Mouse (Mus musculus) erythroblast, adult 5-6 weeks (primary cell): ENCODE results near the gene Stard13. TPM values are rescaled to one million over a fixed set of nuclear protein-coding genes. Genes with fewer than 3 reads are reported as not detected.

ENCODE experiments used
- ATAC-seq: replicated peaks from 2 replicates; pipeline ENCODE4 v1.8.0; 2016; ENCODE audit warnings: moderate number of reproducible peaks, mild to moderate bottlenecking, moderate TSS enrichment, inconsistent platforms; ENCODE audit not compliant: poor library complexity, low FRiP score, severe bottlenecking
- total RNA-seq, 2 experiments: library from RNA; stranded (forward) in 1 of 2; stranded (reverse) in 1 of 2; fragments of 150-400 nt in 1 of 2; fragments of 200-764, 138-1000 nt in 1 of 2; gene quantifications; 2 replicates each; pipeline versions ENCODE4 v1.2.3 to v1.2.4; 2015 to 2017; ENCODE audit warnings: low replicate concordance in 2 of 2

Stard13 gene
- total RNA-seq, 2 experiments from 2014 or later, result not detected

GRCm38 (mm10) chr5:151111080-151111871, 122.4 kb downstream of the Stard13 start:
- no peak for ATAC-seq

- ATAC-seq, result no peak
Measured at GRCm38 (mm10) chr5:151110461-151110908, 123.2 kb downstream of the Stard13 start.

GRCm38 (mm10) chr5:151109822-151110221, 123.8 kb downstream of the Stard13 start:
- no peak for ATAC-seq

GRCm38 (mm10) chr5:151108955-151109354, 124.7 kb downstream of the Stard13 start:
- no peak for ATAC-seq

DNA sequence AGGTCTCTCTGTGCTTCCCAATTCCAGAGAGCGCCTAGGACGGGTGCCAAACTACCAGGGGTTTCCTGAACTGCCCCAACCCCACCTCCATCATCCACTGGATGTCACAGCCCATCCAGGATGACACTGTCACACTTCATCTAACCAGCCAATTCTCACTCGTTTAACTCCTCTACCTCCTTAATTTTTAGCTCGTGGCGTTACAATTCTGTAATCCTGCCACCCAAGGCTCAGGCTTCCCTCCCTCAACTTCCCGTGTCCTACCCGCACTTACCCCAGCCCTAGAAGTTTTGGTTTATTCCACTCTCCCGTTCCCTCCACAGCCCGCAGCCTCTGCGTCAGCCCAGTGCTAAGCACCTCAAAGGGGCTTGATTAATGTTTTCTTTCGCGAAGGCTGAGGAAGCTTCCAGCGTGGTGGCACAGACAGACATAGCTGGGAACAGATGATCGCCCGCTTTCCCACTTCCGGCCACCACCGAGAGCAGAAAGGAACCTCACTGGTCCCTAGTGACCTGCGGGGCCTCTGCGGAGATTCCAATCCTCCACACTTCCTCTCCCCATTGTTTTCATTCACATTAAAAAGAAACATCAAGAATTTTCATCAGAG, 125.2 kb downstream of the Stard13 start:
- no peak for ATAC-seq

- ATAC-seq, result no peak
Measured at GRCm38 (mm10) chr5:151106841-151107240, 126.8 kb downstream of the Stard13 start.

GRCm38 (mm10) chr5:151105054-151105971, 128.3 kb downstream of the Stard13 start:
- ATAC-seq, result no peak

DNA sequence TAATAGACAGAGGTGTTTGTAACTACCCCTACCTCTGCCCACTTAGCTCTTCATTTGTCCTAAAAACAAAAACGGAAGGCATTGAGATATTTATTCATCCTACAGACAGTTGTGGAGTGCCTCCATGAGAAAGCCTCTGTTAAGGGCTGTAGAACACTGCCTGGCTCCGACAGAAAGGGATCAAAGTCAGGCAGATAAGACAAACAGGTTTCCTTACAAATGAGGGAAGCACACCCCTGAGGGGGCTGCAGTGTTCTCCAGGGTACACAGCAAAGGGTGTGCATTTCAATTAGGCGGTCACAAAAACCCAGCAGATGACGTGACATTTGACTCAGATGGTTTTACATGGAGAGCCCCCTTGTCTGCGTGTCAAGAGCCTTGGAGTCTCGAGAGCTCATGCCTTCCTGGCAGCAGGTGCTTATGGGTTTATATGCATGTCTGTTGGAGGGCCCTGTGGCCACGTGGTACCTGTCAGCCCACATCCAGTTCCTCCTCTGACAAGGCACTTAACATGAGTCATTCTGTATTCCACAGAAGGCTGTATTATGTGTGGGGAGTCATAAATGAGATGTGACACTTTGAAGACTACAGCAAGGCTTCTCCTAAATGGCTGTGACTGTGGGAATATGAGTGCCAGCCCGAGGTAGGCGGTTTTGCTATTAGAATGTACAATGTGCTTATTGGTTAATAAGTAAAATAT, 129.1 kb downstream of the Stard13 start:
- no peak for ATAC-seq

DNA sequence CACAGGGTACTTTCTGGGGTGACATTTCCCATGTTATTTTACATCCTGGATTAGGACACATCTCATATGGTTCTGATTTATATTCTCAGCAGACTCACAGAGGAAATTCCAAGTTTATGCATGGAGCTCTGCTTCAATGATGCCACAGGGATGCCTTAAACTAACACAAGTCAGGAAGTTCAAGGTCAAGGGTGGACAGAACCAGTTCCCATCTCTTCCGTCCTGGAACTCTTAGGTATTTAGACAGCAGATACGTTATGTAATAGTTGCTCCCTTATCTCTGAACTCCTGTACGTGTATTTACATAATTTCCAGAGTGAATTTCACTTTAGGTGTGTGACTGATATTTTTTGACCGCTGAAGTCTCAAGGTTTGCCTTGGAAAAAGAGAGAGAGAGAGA, 130.4 kb downstream of the Stard13 start:
- ATAC-seq, result no peak

DNA sequence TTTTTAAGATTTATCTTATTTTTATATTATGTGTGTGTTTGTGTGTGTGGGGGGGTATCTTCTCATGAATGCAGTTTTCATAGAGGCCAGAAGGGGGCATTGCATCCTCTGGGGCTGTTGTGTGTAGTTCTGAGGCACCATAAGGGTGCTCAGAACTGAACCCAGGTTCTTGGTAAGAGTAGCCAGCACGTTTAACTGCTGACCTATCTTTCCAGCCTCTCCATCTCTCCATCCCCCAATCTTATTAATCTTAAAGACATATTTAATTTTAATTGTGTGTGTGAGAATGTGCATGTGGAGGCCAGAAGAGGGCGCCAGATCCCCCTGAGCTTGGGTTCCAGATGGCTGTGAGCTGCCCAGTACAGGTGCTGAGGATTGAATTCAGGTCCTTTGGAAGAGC, 131.4 kb downstream of the Stard13 start:
- no peak for ATAC-seq

GRCm38 (mm10) chr5:151096012-151096411, 137.6 kb downstream of the Stard13 start:
- no peak for ATAC-seq

DNA sequence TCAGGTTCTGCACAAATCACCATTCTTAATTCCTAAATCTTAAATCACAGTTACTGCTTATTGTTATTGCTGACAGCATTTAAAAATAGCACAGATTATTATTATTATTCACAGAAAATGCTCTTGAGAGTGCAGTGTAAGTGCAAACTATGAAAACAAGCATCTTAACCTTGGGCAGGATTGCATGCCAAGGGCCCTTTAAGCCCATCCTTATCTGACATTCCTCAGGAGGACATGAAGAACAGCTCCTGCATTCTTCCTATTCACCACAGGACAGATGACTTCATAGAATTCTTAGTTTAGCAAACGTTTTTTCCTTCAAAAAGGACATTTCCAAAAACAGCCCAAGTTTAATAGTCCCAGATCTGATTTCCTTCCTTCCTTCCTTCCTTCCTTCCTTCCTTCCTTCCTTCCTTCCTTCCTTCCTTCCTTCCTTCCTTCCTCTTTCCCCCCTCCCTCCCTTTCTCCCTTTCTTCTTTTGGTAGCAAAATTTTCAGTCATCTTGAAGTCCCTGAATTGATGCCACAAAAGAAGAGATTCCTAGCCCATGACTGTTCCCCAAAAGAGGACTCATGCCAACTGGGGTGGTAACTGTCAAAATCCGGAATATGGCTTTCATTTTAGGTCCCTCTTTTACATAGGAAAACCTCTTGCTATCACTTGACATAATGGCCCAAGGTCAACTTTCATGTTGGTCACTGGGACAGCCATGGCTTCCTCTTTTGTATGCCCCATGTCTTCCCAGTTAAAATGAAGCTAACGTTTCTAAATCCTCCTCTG, 140.6 kb downstream of the Stard13 start:
- no peak for ATAC-seq

DNA sequence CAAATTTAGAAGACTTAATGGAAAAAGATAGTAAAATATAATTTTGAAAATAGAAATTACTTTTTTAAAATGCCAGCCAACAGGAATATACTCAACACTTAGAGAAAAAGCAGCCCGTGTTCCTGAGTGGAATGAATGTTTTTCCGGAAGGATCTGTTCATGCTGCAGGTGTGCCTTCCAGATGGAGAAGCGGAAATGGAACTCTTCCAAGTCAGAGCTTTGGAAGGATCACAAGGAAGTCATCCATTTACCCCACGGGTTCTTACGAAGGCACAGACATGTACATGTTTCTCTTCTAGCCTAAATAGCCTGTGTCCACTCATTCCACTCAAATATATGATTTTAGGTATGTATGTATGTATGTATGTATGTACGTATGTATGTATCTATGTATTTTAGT, 142.6 kb downstream of the Stard13 start:
- no peak for ATAC-seq

GRCm38 (mm10) chr5:151089201-151089600, 144.4 kb downstream of the Stard13 start:
- ATAC-seq, result no peak

DNA sequence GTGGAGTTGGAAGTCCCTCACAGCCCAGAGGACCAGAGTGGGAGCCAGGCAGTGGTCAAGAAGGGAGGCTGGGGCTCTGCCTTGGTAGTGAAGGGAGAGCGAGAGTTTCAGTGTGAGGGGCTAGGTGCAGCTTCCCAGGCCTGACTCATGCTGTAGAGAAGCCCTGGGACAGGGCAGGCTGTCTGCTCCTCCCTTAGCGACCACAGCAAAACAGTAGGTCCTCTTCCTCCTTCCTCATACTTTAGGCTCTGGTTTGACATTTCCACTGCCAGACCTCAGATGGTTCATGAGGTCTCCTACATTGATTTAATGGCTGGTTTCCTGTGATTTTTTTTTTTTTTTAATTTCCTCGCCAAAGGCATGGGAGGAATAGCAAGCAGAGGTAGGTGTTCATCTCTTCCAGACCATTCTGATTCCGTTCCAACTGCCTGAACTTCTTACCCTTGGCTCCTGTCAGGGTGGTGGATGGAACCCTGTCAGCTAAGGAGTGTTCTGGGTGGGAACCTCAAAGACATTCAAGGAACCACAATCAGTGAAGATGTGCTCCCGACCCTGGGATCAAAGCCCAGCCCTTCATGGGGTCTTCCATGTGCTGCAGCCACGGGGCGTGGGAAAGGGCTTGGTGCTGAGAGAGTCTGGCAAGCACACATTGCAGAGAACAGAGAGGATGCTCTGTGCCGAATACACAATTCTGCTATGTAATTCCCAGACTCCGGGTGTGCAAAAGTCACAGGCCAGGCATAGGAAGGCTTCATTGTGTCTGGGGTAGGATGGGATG, 147.0 kb downstream of the Stard13 start:
- ATAC-seq, result no peak

DNA sequence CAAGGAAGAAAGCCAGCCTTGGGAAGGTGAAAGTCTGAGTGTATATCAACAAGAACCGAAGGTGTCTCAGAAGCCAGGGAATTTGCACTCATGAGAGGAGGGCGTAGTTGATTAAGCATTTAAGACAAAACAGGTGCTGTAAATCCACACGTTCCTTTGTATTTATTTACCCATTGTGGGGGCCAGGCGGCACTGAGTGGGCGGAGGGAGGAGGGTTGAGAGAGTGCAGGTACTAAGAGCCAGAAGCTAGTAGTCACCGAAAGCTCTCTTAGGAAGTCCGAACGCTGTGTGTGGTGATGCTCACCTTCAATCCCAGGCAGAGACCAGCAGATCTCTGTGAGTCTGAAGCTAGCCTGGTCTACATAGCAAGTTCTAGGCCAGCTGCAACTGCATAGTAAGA, 147.9 kb downstream of the Stard13 start:
- no peak for ATAC-seq

GRCm38 (mm10) chr5:151080276-151080675, 153.4 kb downstream of the Stard13 start:
- ATAC-seq, result no peak

GRCm38 (mm10) chr5:151077953-151078352, 155.7 kb downstream of the Stard13 start:
- no peak for ATAC-seq
